Mouse (Mus musculus) forebrain, embryonic 15.5 days (tissue): ENCODE measurements around the gene S100b. TPM values are rescaled to one million over a fixed set of nuclear protein-coding genes. Genes with fewer than 3 reads are reported as not detected.

ENCODE experiments used
- ATAC-seq: fragments of 200-750 bp; cut with Nextera tagmentation; replicated peaks from 2 replicates; pipeline ENCODE4 v1.8.0; 2017; ENCODE audit warnings: mild to moderate bottlenecking, moderate TSS enrichment, moderate library complexity
- H3K27ac ChIP-seq: fragments of 300-500 bp; sonication (generic); replicated peaks from 2 replicates; pipeline ENCODE4 v1.5.1; 2015; ENCODE audit warnings: mild to moderate bottlenecking, inconsistent platforms
- H3K27me3 ChIP-seq: fragments of 300-500 bp; sonication (generic); 2 replicates; pipeline ENCODE4 v1.6.1; 2015; ENCODE audit warnings: inconsistent platforms
- H3K36me3 ChIP-seq: fragments of 300-500 bp; sonication (generic); 2 replicates; pipeline ENCODE4 v1.6.1; 2015; ENCODE audit warnings: mild to moderate bottlenecking, inconsistent platforms
- H3K4me1 ChIP-seq: fragments of 300-500 bp; sonication (generic); 2 replicates; pipeline ENCODE4 v1.6.1; 2015; ENCODE audit warnings: inconsistent platforms
- H3K4me2 ChIP-seq: fragments of 300-500 bp; sonication (generic); replicated peaks from 2 replicates; pipeline ENCODE4 v1.6.1; 2015; ENCODE audit warnings: mild to moderate bottlenecking, inconsistent platforms
- H3K4me3 ChIP-seq: fragments of 300-500 bp; sonication (generic); 2 replicates; pipeline ENCODE4 v1.5.1; 2015; ENCODE audit warnings: mild to moderate bottlenecking, inconsistent platforms
- H3K9ac ChIP-seq: fragments of 300-500 bp; sonication (generic); replicated peaks from 2 replicates; pipeline ENCODE4 v1.6.1; 2015; ENCODE audit warnings: mild to moderate bottlenecking, inconsistent platforms
- H3K9me3 ChIP-seq: fragments of 300-500 bp; sonication (generic); 2 replicates; pipeline ENCODE4 v1.6.1; 2016; ENCODE audit warnings: inconsistent platforms
- WGBS: fragments of 180-500 bp; shearing (Covaris S2); methylation state at CpG from one replicate; pipeline ENCODE4 v1.1.7; 2015; ENCODE audit warnings: mixed read lengths; 5-methylcytosine and 5-hydroxymethylcytosine counted together
- polyA plus RNA-seq: library from polyadenylated mRNA; unstranded; fragments of >200 nt; fragmentation: Nextera tagmentation; extraction: Ambion mirVana; gene quantifications from 2 replicates; pipeline ENCODE4 v1.2.1, GENCODE M21; 2015

Gene S100b
- polyA plus RNA-seq, 1 experiment from 2014 or later = 1.0 TPM

DNA sequence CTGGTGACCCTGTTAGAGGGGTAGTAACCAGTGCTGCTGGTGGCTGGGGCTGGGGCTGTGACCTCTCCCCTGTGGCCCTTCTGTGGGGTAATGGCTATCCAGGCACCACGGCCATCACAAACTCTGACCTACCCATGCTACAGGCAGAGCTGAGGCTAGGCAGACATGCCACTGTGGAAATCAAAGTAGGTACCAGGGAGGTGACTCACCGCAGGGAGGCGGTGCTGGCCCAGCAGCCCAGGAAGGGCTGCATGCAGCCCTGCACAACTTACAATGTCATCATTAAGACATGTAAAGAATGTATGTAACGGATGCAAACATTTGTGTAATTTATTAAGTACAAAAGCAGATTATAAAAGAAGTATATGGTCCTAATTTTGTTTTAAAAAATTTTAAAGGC lies 8.8 kb downstream of the S100b start:
- Histone ChIP-seq H3K9me3 (no peaks in the 10 kb centered on the region), H3K4me1 (no peaks in the 10 kb centered on the region), H3K27ac (no peak overlapping the region), H3K4me2 (no peak overlapping the region), H3K36me3 (peaks cover 29% of the 10 kb centered on the region), H3K27me3 (no peaks in the 10 kb centered on the region), H3K4me3 (no peak overlapping the region), H3K9ac (no peak overlapping the region)
- ATAC-seq = no peak
- WGBS = 70% methylated on average over 4 of the region's 4 CpGs

DNA sequence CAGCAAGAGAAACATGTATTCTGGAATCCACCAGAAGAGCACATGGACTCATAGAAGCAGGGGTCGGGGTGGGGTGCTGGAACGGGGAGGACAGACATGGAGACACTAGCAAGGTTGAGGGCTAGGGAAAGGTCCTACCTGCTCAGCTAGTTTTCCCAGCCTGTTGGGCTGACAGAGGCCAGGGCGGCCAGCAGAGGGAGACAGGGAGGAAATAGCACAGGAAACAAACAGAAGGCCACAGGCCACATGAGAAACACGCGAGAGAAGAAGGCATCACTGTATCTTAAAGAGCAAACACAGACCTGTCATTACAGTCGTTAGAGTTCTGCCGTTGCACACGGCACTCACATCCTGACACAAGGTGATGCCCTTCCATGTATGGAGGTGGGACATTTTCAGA lies 17.6 kb downstream of the S100b start:
- H3K36me3 ChIP-seq = peaks cover 81% of the 10 kb centered on the region
- WGBS = 56% methylated on average over 8 of the region's 8 CpGs
- H3K4me2 ChIP-seq = no peak overlapping the region
- no peak overlapping the region for H3K9ac ChIP-seq
- no peaks in the 10 kb centered on the region for H3K4me1 ChIP-seq
- no peak overlapping the region for H3K27ac ChIP-seq
- no peaks in the 10 kb centered on the region for H3K9me3 ChIP-seq
- no peak for ATAC-seq
- H3K4me3 ChIP-seq = no peak overlapping the region
- no peaks in the 10 kb centered on the region for H3K27me3 ChIP-seq

DNA sequence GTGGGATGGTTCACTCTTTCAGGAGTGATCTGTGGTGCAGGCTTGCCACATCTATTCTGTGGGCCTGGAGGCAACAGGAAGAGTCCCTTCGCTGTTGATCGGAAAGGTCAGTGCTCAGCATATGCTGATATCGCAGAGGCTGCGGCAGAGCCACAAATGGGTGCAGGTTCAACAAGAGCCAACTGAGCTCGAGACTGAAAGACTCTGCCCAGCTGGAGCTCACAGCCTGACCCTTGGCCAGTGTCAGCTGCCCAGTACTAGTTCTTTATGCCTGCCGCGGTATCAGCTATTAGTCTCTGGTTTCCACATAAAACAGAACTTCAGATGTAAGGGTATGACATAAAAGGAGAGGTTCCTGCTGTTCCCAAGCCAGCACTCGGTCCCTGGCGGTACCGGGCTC lies 21.6 kb downstream of the S100b start:
- H3K9ac ChIP-seq = no peak overlapping the region
- H3K36me3 ChIP-seq = peaks cover 75% of the 10 kb centered on the region
- no peaks in the 10 kb centered on the region for H3K27me3 ChIP-seq
- H3K27ac ChIP-seq = no peak overlapping the region
- no peak overlapping the region for H3K4me2 ChIP-seq
- no peak overlapping the region for H3K4me3 ChIP-seq
- no peak for ATAC-seq
- no peaks in the 10 kb centered on the region for H3K4me1 ChIP-seq
- 82% methylated on average over 10 of the region's 10 CpGs for WGBS
- H3K9me3 ChIP-seq = no peaks in the 10 kb centered on the region

DNA sequence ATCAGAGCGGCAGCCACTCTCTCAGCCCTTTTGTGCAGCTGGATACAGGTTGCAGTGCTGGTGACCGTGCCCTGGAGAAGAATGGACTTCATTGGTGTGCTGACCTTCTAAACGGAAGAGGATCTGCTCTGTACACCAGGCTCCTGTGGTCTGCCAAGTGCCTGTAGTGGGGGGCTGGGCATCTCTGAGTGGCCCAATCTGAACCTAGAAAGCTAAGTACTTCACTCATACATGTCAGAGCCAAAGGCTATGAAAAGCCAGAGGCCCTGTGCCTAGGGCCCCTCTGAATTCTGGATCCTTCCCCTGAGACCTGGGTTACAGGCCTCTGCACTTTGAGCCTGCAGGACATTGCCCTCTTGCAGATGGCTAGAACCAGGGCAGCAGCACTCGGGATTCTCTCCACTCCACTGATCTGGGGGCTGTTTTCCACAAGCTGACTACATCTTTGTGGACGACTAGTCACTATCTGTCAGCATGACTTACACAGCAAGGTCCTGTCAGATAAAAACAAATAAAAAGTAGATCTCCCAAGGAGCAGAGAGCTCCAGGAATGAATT lies 25.0 kb downstream of the S100b start:
- Histone ChIP-seq H3K9ac (no peak overlapping the region), H3K36me3 (peaks cover 78% of the 10 kb centered on the region), H3K9me3 (no peaks in the 10 kb centered on the region), H3K27me3 (no peaks in the 10 kb centered on the region), H3K27ac (no peak overlapping the region), H3K4me3 (no peak overlapping the region), H3K4me2 (no peak overlapping the region), H3K4me1 (no peaks in the 10 kb centered on the region)
- no peak for ATAC-seq
- 77% methylated on average over 5 of the region's 5 CpGs for WGBS

DNA sequence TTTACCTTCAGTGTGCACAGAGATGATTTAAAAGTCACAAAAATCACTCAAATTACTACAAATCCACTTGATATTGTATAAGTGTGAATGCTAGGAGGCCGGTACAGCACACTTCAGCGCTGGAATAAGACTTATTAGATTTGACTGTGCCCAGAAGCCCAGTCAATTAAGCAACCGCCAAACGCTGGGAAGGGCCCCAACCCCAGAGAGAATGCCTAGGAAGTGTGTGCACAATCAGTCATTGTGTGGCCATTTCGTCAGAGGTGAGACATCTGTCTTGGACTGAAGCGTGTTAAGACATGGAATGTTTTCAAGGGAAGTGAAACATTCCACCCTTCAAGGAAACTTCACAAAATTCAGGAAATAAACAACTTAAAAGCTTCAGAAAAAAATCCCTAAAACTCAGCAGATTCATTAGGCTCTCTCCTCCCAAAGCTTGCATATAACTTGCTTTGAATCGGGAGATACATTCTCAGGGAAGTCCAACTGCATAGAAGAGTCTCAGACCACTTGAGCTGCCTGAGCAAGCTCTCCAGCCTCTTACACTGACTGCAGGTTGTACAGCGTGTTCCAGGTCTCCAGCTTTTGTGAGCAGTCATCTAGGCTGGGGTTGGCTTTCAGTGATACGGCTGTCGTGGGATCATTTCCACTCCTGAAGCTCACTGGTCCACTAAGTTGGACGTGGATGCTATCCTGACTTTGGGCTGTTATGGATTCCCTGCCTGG lies 34.8 kb downstream of the S100b start:
- no peak overlapping the region for H3K4me3 ChIP-seq
- no peaks in the 10 kb centered on the region for H3K27me3 ChIP-seq
- H3K4me1 ChIP-seq = no peaks in the 10 kb centered on the region
- H3K36me3 ChIP-seq = peaks cover 69% of the 10 kb centered on the region
- H3K4me2 ChIP-seq = no peak overlapping the region
- no peak for ATAC-seq
- no peak overlapping the region for H3K27ac ChIP-seq
- H3K9me3 ChIP-seq = no peaks in the 10 kb centered on the region
- WGBS = 65% methylated on average over 11 of the region's 11 CpGs
- H3K9ac ChIP-seq = no peak overlapping the region

DNA sequence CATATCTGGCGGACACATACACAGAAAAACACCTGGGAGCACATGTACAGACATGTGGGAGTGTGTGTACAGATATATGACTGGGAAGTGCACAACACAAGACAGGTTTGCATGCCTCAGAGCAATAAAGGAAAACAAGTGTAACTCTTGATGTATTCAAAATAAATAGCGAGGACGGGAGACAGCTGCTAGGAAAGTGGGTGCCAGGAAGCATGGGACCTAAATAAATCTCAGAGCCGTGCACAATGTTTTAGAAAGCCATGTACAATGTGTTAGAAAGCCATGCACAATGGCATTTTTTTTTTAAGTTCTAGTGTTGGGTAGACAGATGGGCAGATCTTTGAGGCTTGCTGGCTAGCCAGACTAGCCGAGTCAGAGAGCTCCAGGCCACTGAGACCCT lies 35.4 kb downstream of the S100b start:
- Histone ChIP-seq H3K36me3 (peaks cover 70% of the 10 kb centered on the region), H3K9ac (no peak overlapping the region), H3K27me3 (no peaks in the 10 kb centered on the region), H3K9me3 (no peaks in the 10 kb centered on the region), H3K4me1 (no peaks in the 10 kb centered on the region), H3K4me2 (no peak overlapping the region), H3K27ac (no peak overlapping the region), H3K4me3 (no peak overlapping the region)
- no peak for ATAC-seq
- WGBS = 90% methylated on average over 5 of the region's 5 CpGs

DNA sequence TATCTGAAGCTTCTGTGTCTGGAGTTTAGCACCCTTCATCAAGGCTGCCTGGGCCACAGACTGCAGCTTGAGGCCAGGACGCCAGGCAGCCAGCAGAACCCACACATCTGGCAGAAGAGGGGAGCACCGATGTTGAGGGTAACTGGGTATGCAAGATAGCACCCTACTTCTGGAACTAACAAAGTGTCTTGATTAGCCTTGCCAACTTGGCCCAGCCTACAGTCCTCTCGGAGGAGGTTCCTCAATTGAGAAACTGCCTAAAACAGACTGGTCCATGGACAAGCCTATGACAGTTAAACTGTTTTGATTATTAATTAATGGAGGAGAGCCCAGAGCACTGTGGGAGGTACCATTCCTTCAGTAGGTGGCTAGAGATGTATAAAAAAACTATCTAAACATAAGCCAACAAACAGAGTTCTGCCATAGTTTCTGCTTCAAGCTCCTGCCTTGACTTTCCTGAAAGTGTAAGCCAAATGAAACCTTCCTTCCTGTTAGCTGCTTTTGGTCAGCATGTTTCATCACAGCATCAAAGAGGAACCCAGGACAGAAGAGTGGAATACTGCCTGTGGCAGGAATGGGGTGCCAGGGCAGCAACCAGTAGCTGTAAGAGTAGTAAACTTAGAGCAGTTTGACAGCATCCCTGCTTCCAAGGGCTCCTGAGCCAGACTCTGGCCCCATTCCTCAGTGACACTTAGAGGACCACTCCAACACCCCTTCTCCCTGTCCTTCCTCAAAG lies 36.5 kb downstream of the S100b start:
- no peaks in the 10 kb centered on the region for H3K4me1 ChIP-seq
- peaks cover 74% of the 10 kb centered on the region for H3K36me3 ChIP-seq
- 90% methylated on average over 3 of the region's 3 CpGs for WGBS
- no peaks in the 10 kb centered on the region for H3K9me3 ChIP-seq
- no peak overlapping the region for H3K27ac ChIP-seq
- H3K4me2 ChIP-seq = no peak overlapping the region
- H3K4me3 ChIP-seq = no peak overlapping the region
- no peaks in the 10 kb centered on the region for H3K27me3 ChIP-seq
- no peak overlapping the region for H3K9ac ChIP-seq
- ATAC-seq = no peak

DNA sequence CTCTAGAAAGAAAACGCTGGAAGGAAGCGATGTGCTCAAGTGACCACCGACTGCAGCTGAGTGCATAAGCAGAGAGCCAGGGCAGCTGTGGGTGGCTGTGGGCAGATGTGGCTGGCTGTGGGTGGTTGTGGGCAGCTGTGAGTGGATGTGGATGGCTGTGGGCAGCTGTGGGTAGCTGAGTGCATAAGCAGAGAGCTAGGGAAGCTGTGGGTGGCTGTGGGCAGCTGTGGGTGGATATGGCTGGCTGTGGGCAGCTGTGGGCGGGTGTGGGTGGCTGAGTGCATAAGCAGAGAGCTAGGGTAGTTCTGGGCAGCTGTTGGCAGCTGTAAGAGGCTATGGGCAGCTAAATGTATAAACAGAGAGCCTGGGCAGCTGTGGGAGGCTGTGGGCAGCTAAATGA lies 39.6 kb downstream of the S100b start:
- H3K4me2 ChIP-seq = no peak overlapping the region
- ATAC-seq = no peak
- 94% methylated on average over 4 of the region's 4 CpGs for WGBS

DNA sequence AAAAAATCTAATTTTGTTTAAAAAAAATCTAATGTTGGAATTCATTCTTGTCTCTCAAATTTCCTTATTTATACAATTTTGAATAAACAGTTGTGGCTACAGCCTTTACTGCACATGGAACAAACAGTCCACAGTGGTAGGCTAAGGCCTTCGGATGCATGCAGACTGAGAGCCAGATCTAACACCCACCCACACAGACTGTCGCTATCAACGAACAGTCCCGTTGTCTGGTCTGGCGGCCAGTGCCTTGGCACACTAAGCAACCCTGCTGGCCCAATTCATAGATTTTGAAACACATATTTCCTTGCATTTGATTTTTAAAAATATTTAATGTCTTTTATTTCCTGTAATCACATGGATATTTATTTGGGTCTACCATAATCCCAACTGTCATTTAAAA lies 46.5 kb downstream of the S100b start:
- peaks cover 62% of the 10 kb centered on the region for H3K36me3 ChIP-seq

More for the DNA sequence above, 39.6 kb downstream of the S100b start:
- Histone ChIP-seq H3K27me3 (no peaks in the 10 kb centered on the region), H3K9ac (no peak overlapping the region), H3K9me3 (no peaks in the 10 kb centered on the region), H3K4me1 (no peaks in the 10 kb centered on the region), H3K36me3 (peaks cover 73% of the 10 kb centered on the region), H3K27ac (no peak overlapping the region), H3K4me3 (no peak overlapping the region)

DNA sequence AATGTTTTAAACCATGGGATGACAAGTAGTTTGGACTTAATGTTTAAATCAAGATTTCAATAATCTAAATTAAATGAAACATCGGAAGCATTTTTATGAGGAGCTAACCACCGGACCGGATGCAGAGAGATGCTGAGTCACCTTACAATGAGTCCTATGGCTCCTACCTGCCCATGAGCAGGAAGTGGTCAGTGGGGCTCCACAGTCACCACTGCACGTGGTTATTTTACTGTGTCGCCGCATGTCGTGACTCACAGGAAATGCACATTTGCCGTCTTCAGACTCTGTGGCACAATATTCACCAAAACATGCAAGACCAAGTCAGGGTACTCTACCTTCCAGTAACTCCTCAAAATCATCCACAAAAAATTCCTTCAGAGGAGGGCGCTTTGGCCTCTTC lies 53.1 kb downstream of the S100b start:
- peaks cover 56% of the 10 kb centered on the region for H3K36me3 ChIP-seq
- H3K9me3 ChIP-seq = no peaks in the 10 kb centered on the region
- ATAC-seq = no peak
- H3K9ac ChIP-seq = no peak overlapping the region
- no peaks in the 10 kb centered on the region for H3K27me3 ChIP-seq
- no peaks in the 10 kb centered on the region for H3K4me1 ChIP-seq
- H3K4me3 ChIP-seq = no peak overlapping the region
- 91% methylated on average over 9 of the region's 9 CpGs for WGBS
- H3K4me2 ChIP-seq = no peak overlapping the region
- no peak overlapping the region for H3K27ac ChIP-seq

More for the DNA sequence above, 46.5 kb downstream of the S100b start:
- Histone ChIP-seq H3K4me1 (no peaks in the 10 kb centered on the region), H3K27me3 (no peaks in the 10 kb centered on the region), H3K9me3 (no peaks in the 10 kb centered on the region), H3K4me3 (no peak overlapping the region), H3K4me2 (no peak overlapping the region), H3K9ac (no peak overlapping the region), H3K27ac (no peak overlapping the region)
- ATAC-seq = no peak
- WGBS = 89% methylated on average over 5 of the region's 5 CpGs
